Mouse (Mus musculus) ovary, postnatal 14 days (tissue): ENCODE measurements around the gene Olfr934.

Experiments used
- DNase-seq: peaks from one replicate; pipeline ENCODE4 v3.0.0; 2022; ENCODE audit warnings: low spot score

Gene Olfr934

GRCm38 (mm10) chr9:38988215-38988614, at the start of gene Olfr934:
TSS of gene Olfr934 (minus strand) at chr9:38988315.
- DNase-seq: no peak

DNA sequence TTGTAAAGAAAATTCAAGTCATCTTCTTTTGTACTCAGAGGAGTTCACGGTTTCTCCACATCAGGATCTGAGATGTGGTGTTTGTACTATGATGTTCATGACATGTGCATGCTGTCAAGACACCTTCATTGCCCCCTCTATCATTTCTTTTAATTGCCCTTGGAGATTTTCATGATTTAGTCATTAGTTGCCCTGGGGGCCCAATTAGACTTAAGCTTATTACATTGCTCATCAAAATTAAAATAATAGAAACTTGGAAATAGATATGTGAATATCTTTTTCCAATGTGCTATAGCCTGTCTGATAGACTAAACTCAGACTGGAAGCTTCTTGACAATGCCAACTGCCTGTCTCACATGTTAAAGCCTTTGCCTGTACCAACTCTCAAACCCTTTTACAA, 35.2 kb upstream of the Olfr934 start, which contains the start of gene Olfr146:
TSS of gene Olfr146 (minus strand) at position 101 of the 400 bp plus-strand sequence.
- no peak for DNase-seq

GRCm38 (mm10) chr9:38999583-38999982, 11.5 kb upstream of the Olfr934 start, which contains the start of gene Olfr935:
TSS of gene Olfr935 (minus strand) at chr9:38999683.
- no peak for DNase-seq

GRCm38 (mm10) chr9:38972013-38972412, 16.1 kb downstream of the Olfr934 start, which contains the start of gene Olfr933:
TSS of gene Olfr933 (plus strand) at chr9:38972313.
- no peak for DNase-seq

DNA sequence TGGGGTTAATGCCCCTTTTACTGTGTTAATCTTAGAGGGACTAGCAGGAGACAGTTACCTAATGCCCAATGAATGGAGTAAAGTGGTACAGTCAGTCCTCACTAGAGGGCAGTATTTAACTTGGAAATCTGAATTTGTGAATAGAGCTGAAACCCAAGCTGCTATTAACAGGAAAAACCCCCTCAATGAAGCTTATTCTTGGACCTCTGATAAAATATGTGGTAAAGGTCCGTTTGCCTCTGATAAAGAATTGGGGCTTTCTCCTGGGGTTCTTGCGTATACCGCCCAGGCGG, 34.0 kb downstream of the Olfr934 start:
- DNase-seq: no peak

DNA sequence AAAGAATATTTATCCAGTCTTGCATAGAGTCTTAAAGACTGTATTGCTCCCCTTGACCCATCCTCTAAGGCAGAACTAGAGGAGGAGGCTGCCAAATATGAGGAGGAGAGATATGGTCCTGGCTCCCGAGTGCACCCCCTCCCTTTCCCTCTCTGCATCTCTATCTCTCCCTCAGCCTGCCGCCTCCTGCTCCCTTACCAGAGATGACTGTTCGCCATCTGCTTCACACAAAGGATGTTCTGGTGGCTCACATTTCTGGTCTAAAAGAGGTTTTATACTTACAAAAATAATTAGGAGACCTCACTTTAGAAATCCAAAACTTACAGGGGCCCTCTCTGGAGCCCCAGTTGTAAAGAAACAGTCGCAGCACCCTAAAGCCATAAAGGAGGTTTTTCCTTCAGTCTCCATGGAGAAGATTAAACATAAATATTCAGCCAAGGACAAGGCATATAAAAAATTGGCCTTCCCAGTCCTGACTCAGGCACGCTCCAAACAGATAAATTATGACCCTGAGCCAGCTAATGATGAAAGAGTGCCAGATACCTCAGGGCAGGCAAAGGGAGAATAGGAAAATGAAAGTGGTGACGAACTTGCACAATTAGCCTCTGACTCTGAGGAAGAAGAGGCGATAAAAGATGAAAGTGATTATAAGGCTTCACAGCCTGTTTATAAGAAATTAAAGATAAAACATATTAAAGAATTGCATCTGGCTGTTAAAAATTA, 34.6 kb downstream of the Olfr934 start:
- DNase-seq: no peak
